Mouse (Mus musculus) intestine, postnatal 0 days (tissue): ENCODE results near the gene Prnp. TPM values are rescaled to one million over a fixed set of nuclear protein-coding genes. Genes with fewer than 3 reads are reported as not detected.

Source experiments
- ATAC-seq: fragments of 200-750 bp; cut with Nextera tagmentation; 2 replicates; pipeline ENCODE4 v1.8.0; 2017; ENCODE audit warnings: mild to moderate bottlenecking, moderate TSS enrichment, moderate library complexity
- H3K27ac ChIP-seq: fragments of 300-500 bp; sonication (generic); 2 replicates; pipeline ENCODE4 v1.5.1; 2014; ENCODE audit warnings: mild to moderate bottlenecking, low read depth, low read length, moderate library complexity
- H3K27me3 ChIP-seq: fragments of 300-500 bp; sonication (generic); replicated peaks from 2 replicates; pipeline ENCODE4 v1.6.1; 2014; ENCODE audit warnings: low read length, mixed read lengths; ENCODE audit not compliant: control insufficient read depth, insufficient read depth
- H3K36me3 ChIP-seq: fragments of 300-500 bp; sonication (generic); 2 replicates; pipeline ENCODE4 v1.6.1; 2014; ENCODE audit warnings: mild to moderate bottlenecking, moderate library complexity; ENCODE audit not compliant: control insufficient read depth, insufficient read depth
- H3K4me1 ChIP-seq: fragments of 300-500 bp; sonication (generic); replicated peaks from 2 replicates; pipeline ENCODE4 v1.6.1; 2014; ENCODE audit warnings: antibody characterized with exemption, low read length, mixed read lengths; ENCODE audit not compliant: control insufficient read depth, insufficient read depth
- H3K4me2 ChIP-seq: fragments of 300-500 bp; sonication (generic); replicated peaks from 2 replicates; pipeline ENCODE4 v1.6.1; 2014; ENCODE audit warnings: low read depth, mild to moderate bottlenecking, moderate library complexity
- H3K4me3 ChIP-seq: fragments of 300-500 bp; sonication (generic); 2 replicates; pipeline ENCODE4 v1.5.1; 2014; ENCODE audit warnings: low read depth, low read length
- H3K9ac ChIP-seq: fragments of 300-500 bp; sonication (generic); 2 replicates; pipeline ENCODE4 v1.6.1; 2014; ENCODE audit warnings: mild to moderate bottlenecking, low read depth, low read length
- H3K9me3 ChIP-seq: fragments of 300-500 bp; sonication (generic); 2 replicates; pipeline ENCODE4 v1.6.1; 2016; ENCODE audit warnings: mixed run types; ENCODE audit not compliant: control insufficient read depth
- CTCF ChIP-seq: sonication (generic); IDR thresholded peaks from 2 replicates; pipeline ENCODE4 v1.5.1; 2016; ENCODE audit warnings: low read depth, mild to moderate bottlenecking, control low read depth, antibody characterized with exemption, moderate library complexity
- WGBS: fragments of 180-500 bp; shearing (Covaris S2); extraction: QIAGEN DNeasy Blood & Tissue Kit; methylation state at CpG from one replicate; pipeline ENCODE4 v1.1.7; 2014; 5-methylcytosine and 5-hydroxymethylcytosine counted together
- polyA plus RNA-seq: library from polyadenylated mRNA; unstranded; fragments of >200 nt; fragmentation: Nextera tagmentation; extraction: Ambion mirVana; gene quantifications from 2 replicates; pipeline ENCODE4 v1.2.1, GENCODE M21; 2015

Prnp gene
- polyA plus RNA-seq, 1 experiment from 2014 or later: 47.5 TPM

DNA sequence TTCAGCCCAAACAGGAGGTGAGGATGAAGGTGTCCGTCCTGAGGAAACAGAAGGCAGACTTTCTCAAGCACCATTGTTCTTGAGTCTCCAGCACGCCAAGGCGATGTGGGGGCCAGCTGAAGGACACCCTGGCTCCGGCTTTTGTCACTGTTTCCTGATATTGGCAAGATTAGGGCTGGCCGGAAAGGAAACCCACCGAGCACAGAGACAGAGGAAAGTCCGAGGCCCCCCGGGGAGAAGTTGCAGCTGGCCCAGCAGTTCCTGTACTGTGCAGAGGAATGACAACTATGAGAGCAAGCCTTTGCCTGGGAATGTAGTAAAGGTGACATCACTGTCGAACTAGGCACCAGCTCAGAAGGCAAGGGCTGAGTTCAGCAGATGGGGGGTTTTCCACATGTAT, 71.1 kb downstream of the Prnp start:
- Histone ChIP-seq H3K36me3 (no peaks in the 10 kb centered on the region), H3K9ac (no peak overlapping the region), H3K27ac (no peak overlapping the region), H3K4me3 (no peak overlapping the region), H3K27me3 (peaks cover 5% of the 10 kb centered on the region; the same call in 1 of the 2 replicates), H3K4me2 (no peak overlapping the region), H3K9me3 (peaks cover 3% of the 10 kb centered on the region; the same call in 1 of the 2 replicates), H3K4me1 (no peaks in the 10 kb centered on the region)
- 32% methylated on average over 9 of the region's 9 CpGs for WGBS
- no peak for TF ChIP-seq CTCF
- no peak for ATAC-seq

DNA sequence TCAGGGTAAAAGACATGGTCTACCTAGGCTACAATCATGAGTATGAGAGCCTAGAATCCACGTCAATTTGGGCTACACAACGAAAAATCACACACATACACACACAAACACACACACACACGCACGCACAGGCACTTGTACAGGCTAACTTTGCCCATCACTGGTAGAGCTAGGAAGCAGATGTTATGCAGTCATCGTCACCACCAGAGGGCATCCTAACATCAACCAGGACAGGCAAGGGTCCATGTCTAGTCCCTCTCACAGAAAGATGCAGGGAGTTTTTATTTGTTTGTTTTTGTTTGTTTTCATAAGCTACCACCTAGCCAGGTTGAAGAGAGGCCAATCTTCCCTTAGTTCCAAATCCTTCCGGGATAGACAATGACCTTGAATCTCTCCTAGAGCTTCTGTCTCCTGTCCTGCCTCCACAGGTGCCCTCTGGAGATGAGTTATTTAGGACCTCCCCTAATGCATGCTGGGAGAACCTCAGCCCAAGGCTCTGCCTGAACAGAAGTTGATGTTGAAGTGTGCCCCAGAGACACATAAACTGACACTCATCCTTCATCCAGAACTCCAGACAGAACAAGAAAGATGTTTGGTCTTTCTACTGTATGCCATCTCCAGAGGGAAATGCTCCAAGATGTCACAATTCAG, 72.9 kb downstream of the Prnp start:
- 10% methylated on average over 6 of the region's 6 CpGs for WGBS
- Histone ChIP-seq H3K4me1 (no peaks in the 10 kb centered on the region), H3K27me3 (peaks cover 5% of the 10 kb centered on the region; the same call in 1 of the 2 replicates), H3K9ac (no peak overlapping the region), H3K27ac (no peak overlapping the region), H3K4me2 (no peak overlapping the region), H3K9me3 (peaks cover 3% of the 10 kb centered on the region; the same call in 1 of the 2 replicates), H3K36me3 (no peaks in the 10 kb centered on the region), H3K4me3 (no peak overlapping the region)
- TF ChIP-seq CTCF: peak; percentile 98
- no peak for ATAC-seq

DNA sequence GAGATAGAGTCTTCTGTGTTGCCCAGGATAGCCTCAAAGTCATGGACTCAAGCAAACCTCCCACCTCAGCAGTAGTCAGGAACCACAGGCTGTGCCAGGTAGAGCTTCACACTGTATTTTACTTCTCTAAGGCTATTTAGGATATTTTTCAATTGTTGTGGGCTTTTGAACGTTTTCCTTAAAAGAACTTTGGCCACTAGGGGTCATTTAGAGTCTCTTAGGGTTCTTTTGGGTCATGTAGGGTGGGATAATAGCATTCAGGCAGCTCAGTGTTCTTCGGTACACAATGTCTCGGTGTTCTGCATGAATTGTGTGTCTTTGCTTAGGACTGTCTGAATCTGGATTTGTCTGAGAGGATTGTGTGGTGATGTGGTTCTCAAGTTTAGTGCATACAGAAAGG, 78.2 kb downstream of the Prnp start:
- TF ChIP-seq CTCF: peak; percentile 45
- no peak overlapping the region for H3K4me2 ChIP-seq
- no peaks in the 10 kb centered on the region for H3K27me3 ChIP-seq
- no peaks in the 10 kb centered on the region for H3K4me1 ChIP-seq
- no peak for ATAC-seq
- WGBS: 48% methylated on average over 3 of the region's 3 CpGs
- no peak overlapping the region for H3K27ac ChIP-seq
- no peak overlapping the region for H3K4me3 ChIP-seq
- no peak overlapping the region for H3K9ac ChIP-seq
- H3K36me3 ChIP-seq: no peaks in the 10 kb centered on the region
- H3K9me3 ChIP-seq: no peaks in the 10 kb centered on the region

Other genes starting within 250 kb of the Prnp start
- not detected in 2 replicates for gene Erv3, start 50.2 kb upstream of the Prnp start, polyA plus RNA-seq
- gene Prn, start within 50 bp of the Prnp start, polyA plus RNA-seq: not detected in 2 replicates
- 9.8 and 12.2 TPM in 2 replicates for gene Prnd, start 40.9 kb downstream of the Prnp start, polyA plus RNA-seq
- 4.4 TPM in 2 replicates for gene Rassf2, start 120.3 kb downstream of the Prnp start, polyA plus RNA-seq
- 6.7 and 8.9 TPM in 2 replicates for gene Slc23a2, start 235.2 kb downstream of the Prnp start, polyA plus RNA-seq